Mouse (Mus musculus): ENCODE data around the gene Mbnl1.

Mbnl1 gene

GRCm38 (mm10) chr3:60570491-60571022 lies 97.9 kb downstream of the Mbnl1 start:
- peak; percentile 49 for DNase-seq

- no peak for DNase-seq
Observed at GRCm38 (mm10) chr3:60571493-60571892, 98.9 kb downstream of the Mbnl1 start.

GRCm38 (mm10) chr3:60574199-60574598 lies 101.6 kb downstream of the Mbnl1 start:
- no peak for DNase-seq

DNA sequence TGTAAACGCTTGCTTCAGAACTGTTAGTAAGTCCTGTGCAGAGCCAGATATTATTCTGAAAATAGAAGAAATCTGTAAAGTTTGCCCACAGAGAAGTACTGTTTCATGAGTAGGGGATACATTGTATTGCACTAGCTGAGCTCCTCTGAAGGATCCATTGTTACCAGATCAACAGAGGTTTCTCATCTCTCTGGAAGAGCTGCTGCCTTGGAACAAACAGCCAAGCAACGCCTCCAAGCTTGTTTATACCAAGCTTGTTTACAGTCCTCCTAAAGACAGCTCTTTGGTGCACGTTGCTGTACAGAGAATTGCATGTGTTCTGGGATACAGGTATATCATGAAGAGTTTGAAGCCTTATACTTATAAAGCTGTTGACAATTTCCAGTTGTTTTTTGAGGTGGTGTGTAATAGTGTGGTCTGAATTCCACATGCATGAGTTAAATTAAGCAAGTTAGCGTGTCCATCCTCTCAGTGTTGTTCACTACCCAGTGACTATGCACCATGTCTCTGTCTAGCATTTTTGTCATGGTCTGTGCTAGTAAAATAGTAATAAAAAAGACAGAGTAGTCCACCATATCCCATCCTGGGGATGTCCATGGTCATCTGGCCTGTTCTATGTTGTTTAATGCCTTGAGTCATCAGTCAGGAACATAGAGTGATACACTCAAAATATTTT lies 102.4 kb downstream of the Mbnl1 start:
- no peak for DNase-seq

DNA sequence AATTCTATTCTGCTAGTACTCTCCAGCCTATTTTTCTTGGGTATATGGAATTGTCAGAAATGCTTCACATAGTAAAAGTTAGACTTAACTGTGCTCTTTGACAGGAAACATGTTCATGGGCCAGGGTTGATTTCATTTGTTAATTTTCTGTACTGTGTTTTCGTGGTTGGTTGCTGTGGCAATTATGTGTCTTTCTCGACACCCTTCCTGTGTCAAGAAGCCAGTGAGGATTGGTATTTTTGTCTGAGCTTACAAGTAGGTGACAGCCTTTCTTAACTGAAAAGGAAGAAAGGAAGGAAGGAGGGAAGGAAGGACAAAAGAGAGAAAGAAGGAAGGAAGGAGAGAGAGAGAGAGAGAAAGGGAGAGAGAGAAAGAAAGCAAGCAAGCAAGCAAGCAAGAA lies 103.3 kb downstream of the Mbnl1 start:
- DNase-seq = no peak

DNA sequence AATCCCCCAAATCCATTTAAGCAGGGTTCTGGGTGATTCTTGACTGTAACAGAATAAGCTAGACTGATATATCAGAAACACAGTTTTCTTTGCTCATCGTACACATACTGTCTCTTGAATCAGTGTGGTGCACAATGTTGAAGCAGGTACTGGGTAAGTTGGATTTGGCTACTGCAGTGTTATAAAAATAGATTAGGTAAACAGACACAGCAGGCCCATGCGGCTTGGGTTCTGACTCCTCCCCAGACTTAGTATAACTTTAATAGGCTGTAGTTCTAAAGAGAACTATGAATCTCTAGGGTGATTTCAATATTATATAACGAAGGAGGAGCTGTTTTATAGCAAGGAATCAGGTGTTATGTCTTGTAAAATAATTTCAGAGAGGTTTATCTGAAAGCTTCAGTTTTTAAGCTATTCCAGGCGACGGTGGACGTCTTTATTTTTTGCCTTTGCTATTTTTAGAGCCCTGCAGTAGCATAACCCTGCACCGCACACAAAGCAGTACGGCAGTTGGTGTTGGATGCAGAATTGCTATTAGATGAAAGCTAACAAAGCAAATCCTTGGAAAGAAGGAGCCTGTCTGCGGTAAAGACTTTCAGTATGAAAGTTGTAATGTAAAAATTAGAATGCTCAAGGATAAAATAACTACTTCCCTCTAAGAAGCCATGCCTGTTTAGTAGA lies 103.9 kb downstream of the Mbnl1 start:
- DNase-seq = no peak

- DNase-seq = no peak
Observed at GRCm38 (mm10) chr3:60579880-60580279, 107.2 kb downstream of the Mbnl1 start.

DNA sequence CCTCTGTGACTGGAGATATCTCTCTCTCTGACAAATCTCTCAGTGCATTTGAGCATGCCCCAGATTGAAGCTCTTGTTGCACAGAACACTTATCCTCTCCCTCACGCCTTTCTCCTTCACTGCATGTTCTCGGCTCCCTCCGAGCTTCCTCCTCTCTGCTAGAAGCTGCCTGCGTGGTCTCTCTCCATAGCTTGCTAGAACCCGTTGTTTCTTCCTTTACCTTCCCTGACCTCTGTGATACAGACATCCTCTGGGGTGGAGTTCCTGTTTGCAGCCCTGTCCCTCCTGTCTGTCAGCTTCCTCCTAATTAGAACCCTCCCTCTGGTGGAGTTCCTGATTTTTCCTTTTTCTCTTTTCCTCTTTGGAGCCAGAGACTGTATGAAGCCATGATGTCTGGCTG lies 108.1 kb downstream of the Mbnl1 start:
- DNase-seq = peak; percentile 18

DNA sequence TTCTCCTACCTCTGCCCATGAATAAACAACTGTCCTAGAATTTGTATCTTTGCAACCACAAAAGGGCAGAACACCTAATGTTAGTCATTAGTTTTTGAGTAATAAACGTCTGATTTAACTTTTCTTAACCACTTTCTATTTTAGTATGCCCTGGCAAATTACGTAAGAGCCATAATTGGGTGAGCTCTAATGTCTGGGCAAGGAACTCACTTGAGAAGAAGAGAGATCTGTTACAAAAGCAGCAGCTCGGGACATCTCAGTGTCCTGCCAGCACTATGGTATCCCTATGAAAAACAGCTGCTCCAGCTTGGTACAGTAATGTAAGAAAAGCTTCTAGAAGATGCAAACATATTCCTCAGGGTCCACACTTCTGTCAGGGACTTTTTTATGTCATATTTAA lies 109.5 kb downstream of the Mbnl1 start:
- no peak for DNase-seq

DNA sequence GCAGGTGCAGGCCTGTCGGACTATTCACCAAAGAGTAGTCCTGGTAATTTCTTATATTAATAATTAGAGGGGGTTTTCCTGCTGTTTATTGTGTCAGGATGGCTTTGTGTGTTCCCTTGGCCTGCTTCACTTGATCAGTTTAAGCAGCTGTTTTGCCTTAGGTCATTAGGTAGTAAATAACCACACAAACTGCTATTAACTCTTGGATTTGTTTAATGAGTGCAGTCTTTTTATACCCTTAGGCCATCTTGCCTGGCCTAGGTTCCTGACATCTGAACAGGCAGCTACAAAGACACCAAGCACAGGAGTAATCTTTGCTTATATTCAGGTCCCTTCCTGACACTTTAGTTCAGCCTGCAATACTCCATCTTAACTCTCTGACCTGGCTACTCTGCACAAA lies 110.0 kb downstream of the Mbnl1 start:
- no peak for DNase-seq

- no peak for DNase-seq
Observed at GRCm38 (mm10) chr3:60584704-60585103, 112.1 kb downstream of the Mbnl1 start.

DNA sequence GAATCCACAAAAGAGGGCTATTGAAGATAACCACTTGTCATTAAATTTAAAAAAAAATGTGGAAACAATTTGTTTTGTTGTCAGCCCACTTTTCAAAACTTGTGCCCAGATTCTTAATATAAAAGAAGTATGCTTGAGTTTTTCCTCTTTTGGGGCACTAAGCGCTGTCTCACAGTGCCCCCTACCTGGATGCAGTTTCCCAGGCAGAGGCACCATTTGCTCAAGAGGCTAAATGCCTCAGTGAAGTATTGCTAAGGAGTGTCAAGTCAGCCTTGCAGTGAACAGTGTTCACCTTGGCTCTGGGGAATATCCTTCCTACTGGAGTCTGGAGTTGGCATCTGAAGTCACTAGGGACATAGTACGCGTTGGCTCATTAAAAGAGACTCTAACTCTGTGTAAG lies 113.4 kb downstream of the Mbnl1 start:
- DNase-seq = no peak

DNA sequence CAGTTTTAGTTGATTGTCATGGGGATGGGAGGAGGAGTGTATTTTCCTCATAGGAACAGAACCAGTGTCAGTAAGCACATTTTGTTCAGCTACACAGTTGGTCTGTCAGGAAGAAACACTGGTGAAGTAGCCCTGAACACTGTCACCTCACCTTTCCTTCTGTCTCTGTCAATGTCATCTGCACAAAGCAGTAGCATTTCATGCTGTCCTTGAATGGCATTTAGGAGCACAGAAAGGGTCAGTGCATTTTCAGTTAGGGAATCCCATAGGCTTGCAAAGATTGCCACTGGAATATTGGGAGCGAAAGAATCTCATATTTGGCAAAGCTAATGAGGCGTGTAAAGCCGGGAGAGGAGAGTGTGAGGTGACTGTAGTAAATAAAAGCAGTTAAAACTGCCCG lies 114.5 kb downstream of the Mbnl1 start:
- no peak for DNase-seq

DNA sequence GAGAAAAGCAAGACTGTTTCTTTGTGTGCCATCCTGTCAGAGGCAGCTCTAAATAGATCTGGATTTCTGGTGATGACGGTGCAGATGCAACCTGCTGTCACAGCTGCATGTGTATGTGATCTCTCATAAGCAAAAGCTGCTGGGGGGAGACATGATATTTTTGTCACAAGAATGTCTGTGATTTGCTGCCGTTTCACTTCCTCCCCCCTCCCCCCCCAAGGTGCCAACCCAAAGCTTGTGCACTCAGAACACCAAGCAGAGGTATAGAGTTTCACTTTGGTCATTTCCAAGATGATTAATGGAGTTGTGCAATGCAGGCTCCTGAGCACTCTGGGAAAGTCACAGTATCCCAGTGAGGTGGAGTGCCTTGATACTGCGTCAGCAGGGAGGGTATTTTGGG lies 116.7 kb downstream of the Mbnl1 start:
- DNase-seq = no peak

GRCm38 (mm10) chr3:60595606-60596005 lies 123.0 kb downstream of the Mbnl1 start:
- no peak for DNase-seq

DNA sequence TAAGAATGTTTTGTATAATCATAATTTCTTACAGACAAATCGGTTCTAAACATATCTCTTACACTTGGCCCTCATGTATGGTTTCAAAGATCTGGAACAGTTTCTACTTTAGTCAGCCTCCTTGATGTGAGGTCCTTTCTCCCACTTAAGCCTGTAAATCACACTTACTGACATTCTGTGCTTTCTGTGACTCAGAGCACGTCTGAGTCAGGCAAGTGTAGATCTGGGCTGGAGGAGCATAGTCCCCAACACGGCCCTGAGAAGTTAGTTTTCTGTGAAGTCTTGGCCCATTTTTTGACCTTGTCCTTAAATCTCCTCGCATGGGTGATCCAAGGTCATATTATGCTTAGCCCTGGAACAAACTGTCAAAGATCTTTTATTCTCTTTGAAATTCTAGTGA lies 124.4 kb downstream of the Mbnl1 start:
- no peak for DNase-seq

DNA sequence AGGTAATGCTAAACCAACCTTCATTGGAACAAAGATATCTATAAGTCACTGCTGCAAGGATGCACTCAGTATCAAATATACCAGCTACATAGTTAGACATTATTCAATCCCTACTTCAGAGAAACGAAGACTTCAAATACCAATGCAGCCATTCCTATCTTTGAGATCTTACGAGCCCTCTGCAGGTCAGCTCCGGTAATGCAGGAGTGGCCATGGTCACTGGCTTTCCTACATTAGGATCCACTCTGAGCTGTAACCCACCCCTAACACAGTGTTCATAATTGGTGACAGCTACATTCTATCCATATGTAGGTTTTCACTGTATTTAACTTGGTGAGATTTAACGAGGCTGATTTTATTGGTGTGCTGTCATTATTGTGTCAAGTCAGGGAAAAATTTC lies 129.1 kb downstream of the Mbnl1 start:
- peak; percentile 83 for DNase-seq

DNA sequence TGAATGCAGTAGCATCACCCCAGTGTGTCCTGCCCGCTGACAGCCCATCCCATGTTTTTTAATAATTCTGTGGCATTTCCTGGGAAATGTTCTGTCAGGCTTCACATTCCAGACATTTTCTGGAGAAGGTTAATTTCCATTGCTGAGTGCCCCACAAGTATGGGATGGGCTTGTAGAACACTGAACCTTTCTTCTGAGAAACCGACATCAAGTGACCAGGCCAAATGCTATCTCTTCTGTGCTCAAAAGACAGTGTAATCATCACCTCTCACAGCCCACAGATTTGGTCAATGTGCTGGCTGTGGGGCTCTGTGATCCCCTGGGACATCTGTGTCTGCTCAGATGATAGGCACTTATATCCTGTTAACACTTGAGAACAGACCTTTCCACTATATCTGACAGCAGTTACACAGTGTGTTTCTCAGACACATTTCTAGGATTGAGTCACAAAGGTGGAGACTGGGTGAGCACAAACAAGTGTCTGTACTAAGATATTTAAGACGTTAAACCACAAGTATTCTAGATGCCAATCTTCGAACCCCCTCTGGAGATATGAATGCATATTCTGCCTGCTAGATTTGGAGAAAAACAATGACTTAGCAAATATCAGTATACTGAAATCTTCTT lies 130.4 kb downstream of the Mbnl1 start:
- DNase-seq = no peak

- no peak for DNase-seq
Observed at GRCm38 (mm10) chr3:60603637-60604036, 131.0 kb downstream of the Mbnl1 start.

DNA sequence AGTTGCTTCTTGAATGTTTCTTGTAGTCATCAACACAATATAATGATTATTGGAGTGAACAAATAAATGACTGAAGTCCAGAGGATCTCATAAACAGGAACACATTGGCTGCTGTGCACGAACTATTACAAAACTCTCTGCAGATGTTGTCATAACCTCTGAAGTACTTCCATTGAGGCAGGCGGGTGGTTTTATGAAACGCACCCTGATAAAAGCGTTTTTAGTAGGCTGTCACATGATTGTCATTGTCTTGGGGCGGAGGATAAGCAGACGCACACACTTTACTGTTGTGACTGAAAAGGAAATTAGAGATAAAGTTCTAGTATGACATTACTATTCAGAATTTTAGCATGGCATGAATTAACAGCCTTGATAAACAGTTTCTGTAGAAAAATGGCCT lies 131.6 kb downstream of the Mbnl1 start:
- DNase-seq = no peak

DNA sequence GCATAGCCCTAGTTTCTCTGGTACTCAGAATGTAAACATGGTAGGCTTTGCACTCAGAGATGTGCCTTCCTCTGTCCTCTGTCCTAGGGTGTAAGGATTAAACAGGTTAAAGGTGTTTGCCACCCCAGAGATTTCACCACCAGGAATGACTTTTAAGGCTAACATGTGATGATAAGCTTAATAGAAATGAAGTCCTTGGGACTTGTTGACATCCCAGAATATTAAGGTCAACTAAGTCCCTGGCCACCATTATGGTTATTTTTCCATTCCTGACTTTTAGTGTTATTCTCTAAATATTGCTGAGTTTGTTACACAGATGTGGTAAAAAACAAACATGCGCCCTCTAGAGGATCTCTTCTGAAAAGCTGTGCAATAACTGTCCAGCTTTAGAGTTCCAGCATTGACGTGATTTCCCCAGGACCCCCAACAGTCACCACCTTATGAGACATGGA lies 136.3 kb downstream of the Mbnl1 start:
- DNase-seq = peak; percentile 45

DNA sequence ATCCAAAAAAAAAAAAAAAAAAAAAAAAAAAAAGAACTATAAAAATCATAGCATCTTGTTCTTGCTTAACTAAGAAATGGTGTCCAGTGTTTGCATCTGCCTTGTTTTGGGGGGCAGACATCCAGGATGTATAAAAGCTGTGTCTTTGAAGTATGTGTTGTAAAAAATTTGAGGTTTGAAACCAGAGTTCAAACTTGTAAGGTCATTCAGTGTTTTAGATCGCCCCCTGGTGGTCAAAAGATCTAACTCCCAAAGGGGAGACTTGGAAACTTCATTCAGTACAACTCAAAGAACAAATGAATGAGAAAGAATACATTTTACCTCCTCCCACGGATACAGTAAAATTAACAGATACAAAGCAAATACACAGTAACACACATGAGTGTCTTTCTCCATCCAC lies 139.2 kb downstream of the Mbnl1 start:
- DNase-seq = peak; percentile 77

DNA sequence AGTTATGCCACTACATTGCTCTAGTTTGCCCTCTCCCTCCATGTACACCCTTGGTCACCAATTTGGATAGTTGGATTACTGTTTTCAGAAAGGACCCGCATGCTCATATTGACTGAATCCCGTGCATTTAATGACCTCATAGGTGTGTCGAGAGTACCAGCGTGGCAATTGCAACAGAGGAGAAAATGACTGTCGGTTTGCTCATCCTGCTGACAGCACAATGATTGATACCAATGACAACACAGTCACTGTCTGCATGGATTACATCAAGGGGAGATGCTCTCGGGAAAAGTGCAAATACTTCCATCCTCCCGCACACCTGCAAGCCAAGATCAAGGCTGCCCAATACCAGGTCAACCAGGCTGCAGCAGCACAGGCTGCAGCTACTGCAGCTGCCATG lies 140.5 kb downstream of the Mbnl1 start:
- DNase-seq = no peak

- DNase-seq = no peak
Observed at GRCm38 (mm10) chr3:60614516-60614915, 141.9 kb downstream of the Mbnl1 start.
